Mouse (Mus musculus) left cerebral cortex, postnatal 25 days (tissue): ENCODE measurements around the gene Med10. TPM values are rescaled to one million over a fixed set of nuclear protein-coding genes. Genes with fewer than 3 reads are reported as not detected.

Experiments
- DNase-seq, 2 experiments: peaks; one replicate each; pipeline ENCODE4 v3.0.0; 2022; ENCODE audit warnings: low spot score in 2 of 2, mixed read lengths in 1 of 2
- intact Hi-C: fragments of 180-260 bp; cut with DNase I; formaldehyde crosslinking; loops from one replicate; pipeline ENCODE4 v1.15.1; 2025
- total RNA-seq, 2 experiments: library from RNA; stranded (reverse); gene quantifications; 2 replicates each; pipeline ENCODE4 v1.2.3; 2021

Med10 gene
- 10 to 100 TPM; 44.7 to 50.8 TPM for total RNA-seq

DNA sequence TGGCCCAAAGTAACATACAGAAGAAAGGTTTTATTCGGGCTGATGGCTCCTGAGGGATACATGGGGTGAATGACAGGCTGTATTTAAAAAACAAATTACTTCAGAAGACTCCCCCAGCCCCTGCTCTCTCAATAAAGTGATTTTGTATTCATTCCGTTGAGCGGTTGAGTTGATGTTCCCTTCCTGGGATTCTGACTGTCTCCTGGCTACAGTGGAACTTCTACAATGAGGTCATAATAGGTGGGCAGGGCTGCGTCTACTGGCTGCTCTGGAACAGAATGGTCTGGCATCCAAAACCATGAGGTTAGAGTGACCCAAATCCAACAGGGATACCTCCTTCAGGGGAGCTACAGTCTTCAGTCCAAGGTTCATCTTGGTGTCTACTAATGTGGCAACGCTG, at the start of gene Med10:
Gene Med10, plus strand, starts transcription at position 301 of the 400 bp plus-strand sequence.
- no peak for DNase-seq
- intact Hi-C loops, result no loop called here

DNA sequence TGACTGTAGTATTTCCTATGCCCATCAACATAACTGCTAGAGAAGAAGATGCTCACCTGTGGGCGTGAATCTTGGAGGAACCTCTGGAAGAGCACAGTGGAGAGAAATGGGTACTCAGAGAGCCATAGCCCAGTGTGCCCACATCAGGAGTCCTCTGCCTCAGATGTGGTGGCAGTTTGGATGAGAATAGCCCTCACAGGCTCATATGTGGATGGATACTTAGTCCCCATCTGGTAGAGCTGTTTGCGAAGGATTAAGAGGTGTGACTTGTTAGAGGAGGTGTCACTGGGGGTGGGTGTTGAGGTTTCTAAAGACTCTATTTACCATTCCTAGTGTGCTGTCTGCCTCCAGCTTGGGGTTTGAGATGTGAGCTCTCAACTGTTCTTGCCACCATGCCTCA, 49.3 kb upstream of the Med10 start:
- DNase-seq, result peak in 1 of 2 experiments; percentile 68
- intact Hi-C loops, result no loop called here

DNA sequence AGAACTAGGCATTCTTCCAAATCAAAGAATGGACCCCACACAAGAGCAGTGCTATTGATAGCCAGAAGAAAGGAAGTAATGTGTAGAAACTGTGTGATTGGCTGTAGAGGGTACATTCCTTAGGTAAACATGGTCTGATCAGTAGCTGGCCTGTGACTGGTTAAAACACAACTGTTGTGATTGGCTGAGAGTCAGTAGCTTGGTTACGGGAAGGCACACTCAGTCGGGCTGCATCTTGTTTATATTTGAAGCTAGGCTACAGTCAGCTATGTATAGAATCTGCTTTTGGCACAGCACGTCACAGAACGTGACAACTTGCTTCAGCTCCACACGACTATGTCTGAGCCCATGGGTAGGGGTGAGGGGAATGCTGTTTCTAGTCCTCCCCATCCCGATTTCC, 43.2 kb upstream of the Med10 start:
- intact Hi-C loops, result no loop called here
- DNase-seq, result peak; percentile 39 to 80

DNA sequence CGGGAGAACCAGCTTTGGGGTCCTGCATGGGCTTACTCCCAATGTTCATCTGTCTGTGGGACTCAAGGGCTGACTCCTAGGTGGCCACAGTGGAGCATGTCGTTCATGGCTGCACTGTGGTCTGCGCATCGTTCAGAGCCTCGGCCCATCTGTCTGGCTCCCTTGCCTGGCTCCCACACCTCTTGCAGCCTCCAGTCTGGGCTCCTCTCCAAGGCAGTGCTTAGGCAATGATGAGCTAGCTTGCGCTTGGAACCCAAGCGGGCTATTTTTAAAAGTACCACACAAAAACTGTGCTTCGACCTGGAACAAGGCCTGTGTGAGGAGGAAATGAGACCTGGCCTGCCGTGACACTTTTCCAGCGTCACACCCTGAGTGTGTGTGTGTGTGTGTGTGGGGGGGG, 40.8 kb upstream of the Med10 start:
- intact Hi-C loops, result loop anchor here (1.0 kb wide), 2 partner anchors 17 to 20 kb away; no protein-coding TSS in a partner anchor
- DNase-seq, result peak; percentile 76 to 97

DNA sequence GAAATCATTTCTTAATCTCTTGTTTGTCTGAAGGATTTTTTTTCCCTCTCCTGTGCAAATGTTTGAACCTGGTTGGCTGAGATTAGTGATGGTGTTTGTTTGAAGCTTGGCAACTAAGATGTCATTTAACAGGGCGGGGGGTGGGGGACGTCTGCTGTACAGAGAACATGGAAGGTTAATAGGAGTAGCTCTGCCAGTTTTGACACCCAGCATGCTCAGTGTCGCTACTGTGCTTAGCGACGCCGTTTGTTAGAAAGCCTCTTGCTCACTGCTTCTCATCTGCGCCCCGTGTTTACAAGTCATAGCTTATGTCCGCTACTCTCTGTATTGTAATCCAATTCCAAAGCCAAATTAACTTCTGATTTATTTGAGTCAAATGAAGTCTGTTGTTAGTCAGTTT, 37.5 kb upstream of the Med10 start:
- no peak for DNase-seq
- intact Hi-C loops, result no loop called here

DNA sequence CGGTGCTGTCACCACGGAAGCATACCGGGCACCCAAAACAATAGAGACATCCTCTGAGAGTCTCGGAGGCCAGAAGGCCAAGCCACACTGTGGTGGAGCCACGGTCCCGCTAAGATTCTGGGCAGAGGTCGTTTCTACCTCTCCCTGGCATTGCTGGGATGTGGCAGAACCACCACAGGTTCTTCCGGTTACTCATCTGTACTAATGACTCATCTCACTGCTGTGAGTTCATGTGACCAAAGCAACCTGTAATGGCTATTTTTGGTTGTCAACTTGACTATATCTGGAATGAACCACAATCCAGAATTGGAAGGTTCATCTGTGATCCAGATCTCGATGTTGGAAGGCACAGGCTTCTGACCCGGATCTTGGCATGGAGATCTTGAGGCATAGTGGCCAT, 34.0 kb upstream of the Med10 start:
- intact Hi-C loops, result no loop called here
- no peak for DNase-seq

DNA sequence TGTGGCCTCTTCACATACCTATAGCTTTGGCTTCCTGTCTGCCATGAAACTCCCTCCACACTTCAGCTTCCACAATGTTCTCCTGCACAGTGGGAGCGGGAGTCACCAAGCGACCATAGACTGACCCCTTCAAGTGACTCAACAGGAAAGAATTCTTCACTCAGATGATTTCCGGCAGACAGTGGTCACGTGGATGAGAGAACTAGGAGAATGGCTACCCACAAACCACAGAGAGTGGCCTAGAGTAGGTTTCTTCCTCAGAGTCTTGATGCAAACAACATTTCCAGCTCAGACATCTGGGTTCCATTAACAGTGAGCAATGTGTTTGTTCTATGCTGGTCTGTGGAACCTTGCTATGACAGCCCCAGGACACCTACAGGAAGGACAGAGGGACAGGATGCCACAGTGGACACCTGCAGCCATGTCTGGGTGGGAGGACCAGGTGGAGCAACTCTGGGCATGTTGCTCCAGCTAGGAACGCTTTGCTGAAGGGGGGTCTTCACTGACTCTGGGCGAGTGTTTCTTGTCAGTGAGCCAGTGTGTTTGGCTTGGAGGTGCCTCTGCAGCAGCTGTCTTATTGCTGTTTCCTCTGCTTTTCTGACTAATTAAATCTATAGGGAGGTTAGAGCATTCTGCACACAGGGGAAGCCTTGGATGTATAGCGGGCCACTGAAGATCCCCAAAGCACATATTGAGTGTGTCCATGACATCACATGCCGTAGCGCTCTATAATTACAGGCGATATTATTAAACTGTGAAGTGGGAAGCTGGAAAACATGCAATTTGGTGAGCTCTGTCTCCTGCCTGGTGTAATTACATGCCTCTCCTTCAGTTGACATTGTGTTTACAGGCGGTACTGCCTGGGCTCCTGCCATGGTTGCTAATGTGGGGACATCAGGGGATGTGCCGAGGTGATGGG, 31.4 kb upstream of the Med10 start:
- peak in 1 of 2 experiments; percentile 34 for DNase-seq
- intact Hi-C loops, result no loop called here

DNA sequence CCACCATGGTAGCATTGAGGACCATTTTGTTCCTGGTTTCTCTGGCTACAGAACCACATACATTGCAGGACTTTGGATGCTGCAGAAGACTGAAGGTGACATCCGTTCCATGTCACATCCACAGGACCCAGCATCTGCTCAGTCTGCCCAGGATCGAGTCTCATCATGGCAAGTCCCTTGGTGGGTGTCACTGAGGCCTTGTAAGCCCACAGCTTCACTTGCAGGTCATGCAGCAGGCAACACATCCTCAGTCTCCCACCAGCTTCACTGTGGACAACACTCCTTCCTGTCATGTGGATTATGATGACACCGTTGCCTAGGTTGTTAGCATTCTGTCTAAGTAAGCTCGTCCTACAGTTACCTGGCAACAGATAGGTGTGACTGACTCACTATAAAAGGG, 29.8 kb upstream of the Med10 start:
- DNase-seq, result no peak
- intact Hi-C loops, result no loop called here

DNA sequence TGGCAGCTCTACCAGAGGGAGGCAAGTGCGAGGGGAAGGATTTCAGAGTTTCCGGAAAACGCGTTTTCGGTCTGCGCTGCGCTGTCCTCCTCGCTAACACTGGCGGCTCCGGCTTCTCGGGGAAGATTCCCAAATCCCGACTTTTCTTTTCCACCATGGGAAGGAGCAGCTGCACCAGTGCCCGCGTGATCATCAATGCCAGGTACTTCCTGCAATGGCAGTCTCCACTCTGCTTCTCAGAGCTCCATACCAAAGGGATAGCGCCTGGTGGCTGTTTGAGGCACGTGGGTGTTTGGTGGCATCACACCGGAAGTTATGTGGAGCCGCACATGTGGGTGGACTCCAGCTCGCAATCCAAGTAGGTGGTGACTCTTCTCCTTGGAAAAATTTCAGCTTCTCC, 24.0 kb upstream of the Med10 start:
- intact Hi-C loops, result loop anchor here (1.0 kb wide), 2 partner anchors 17 to 38 kb away; no protein-coding TSS in a partner anchor

DNA sequence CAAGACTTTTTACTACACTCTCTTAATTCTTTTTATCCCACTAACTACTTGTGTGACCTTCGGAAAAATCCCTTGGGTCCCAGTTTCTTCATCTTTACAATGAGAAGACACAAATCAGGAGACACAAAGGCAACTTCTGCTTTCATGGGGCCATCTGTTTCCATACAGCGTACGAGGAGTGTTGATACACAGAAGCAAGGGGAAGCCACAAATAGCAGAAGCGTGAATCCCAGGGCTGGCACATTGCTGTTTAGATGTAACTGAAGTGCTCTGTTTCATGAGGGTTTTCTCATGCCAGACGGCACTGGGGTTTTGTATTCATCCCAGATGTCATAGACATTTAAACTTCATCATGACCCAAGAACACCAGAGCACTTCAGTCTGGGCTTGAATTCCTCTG, 13.5 kb upstream of the Med10 start:
- no peak for DNase-seq
- intact Hi-C loops, result no loop called here

More for the DNA sequence above, 24.0 kb upstream of the Med10 start:
- peak; percentile 78 to 96 for DNase-seq

DNA sequence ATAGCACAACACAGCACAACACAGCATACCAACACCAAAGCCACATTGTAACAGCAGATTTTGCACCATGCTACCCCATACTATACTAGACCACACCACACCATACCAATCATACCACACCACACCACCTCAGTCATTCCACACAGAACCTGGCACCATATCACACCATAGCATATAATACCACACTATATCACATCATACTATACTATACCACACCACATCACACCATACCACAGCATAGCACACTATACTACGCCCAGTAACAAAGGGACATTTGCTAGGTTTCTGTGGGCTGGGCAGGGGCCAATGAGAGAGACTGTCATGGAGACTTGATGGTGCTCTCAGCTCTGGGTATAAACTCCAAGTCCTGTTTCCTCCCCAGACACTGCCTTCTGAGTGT, 10.4 kb upstream of the Med10 start:
- intact Hi-C loops, result no loop called here
- DNase-seq, result no peak

DNA sequence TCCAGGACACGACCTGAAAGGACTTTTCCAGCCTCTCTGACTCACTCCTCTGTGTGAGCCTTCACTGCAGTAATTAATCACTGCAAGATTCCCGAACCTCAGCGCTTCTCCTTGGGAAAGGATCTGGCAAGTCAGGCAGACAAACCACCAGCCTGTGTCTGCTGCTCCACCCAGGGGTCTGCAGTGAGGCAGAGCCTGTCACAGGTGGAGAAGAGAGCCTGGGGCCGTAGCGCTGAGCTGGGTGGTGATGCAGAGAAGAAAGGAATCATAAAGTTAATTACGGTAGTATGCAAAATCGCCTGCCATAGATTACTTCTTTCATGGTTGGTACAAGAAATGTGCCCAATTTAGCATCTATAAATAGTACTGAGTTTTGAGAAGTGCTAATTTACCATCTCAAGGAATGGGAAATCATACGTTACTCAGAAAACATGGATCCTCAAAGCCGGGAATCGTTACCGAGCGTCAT, 9.6 kb upstream of the Med10 start:
- intact Hi-C loops, result no loop called here

DNA sequence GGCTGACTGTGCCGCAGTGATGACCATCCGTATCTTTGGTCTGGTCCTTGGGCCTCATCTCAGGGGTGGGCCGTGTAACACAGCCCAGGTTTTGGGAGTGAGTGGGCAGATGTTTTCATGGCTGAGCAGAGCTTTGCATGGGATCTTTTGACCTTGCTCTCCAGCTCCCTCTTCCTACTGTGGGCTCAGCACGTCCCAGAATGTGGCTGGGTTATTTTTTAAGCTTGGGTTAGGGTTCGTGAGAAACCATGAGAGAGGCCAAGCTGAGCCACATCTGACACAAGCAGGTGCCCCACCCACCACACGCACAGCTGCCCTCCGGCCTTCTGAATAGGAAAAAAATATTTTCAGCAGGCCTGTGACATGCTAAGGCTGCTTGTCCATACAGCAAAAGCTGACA, 7.4 kb upstream of the Med10 start:
- intact Hi-C loops, result no loop called here
- DNase-seq, result no peak

More for the DNA sequence above, 9.6 kb upstream of the Med10 start:
- DNase-seq, result peak; percentile 24 to 42

DNA sequence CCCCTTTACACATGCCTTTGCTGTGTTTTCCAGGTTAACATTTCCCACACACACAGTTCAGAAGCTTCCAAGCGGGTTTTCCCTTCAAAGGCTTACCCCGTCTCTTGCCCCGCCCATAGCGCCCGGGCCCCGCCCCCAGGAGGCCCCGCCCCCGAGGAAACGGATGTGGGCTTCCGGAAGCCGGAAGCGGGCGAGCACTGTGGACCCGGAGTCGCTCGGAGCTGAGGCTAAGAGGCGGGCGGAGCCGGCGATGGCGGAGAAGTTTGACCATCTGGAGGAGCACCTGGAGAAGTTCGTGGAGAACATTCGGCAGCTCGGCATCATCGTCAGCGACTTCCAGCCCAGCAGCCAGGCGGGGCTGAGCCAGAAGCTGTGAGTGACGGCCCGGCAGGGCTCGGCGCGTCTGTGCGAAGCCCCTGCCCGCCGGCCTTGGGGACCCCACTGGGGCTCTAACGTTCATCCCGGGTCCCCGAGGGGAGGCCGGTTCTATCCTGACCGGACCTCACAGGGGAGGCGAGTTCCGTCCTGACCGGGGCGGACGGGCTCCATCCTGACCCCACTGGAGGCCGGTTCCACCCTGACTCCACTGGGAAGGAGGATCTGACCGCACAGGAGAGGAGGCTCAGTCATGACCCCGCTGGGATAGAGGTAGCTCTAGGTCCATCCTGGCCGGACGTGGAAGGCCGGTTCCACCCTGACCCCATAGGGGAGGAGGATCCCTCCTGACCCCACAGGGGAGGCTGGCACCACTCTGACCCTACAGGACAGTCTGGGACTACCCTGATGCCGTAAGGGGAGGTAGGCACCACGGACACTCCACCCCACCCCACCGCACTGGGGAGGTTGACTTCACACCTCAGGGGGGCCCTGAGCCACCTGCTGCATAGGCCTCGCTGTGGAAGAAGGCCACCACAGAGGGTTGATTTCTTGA, 7.8 kb downstream of the Med10 start:
- peak; percentile 77 to 86 for DNase-seq
- intact Hi-C loops, result loop anchor here (1.0 kb wide), 1 partner anchor 71 kb away; the partner anchor contains the start of gene Ube2ql1

DNA sequence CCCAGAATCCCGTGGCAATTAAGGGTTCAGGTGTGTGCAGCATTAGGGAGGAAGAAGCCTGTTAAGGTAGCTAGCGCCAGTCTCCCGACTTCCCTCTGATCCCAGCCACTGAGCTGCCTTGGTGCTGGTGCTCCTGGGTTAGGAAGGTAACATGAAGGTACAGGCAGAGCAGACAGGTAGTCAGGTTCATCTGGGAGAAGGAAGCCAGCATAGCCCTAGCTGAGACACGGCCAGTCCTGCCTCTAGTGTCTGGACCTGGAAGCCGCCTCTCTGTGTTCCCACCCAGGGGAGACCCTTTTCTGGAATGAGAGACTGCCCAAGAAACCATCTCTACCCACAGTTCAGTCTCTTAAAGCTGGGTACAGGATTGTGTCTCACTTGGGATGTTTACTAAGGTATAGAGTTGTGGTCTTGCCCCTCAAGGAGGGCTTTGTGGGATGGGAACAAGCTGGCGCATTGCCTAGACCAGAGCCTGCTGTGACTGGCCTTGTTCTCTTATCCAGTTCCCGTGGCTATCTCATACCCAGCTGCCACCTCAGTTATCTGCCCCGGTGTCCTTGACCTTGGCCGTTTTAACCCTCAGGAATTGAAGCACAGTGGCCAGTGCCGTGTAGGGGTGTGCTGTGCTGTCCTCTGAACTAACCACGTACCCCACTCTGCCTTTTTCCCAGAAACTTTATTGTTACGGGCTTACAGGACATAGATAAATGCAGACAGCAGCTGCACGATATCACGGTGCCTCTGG, 8.9 kb downstream of the Med10 start:
- intact Hi-C loops, result no loop called here
- DNase-seq, result no peak

DNA sequence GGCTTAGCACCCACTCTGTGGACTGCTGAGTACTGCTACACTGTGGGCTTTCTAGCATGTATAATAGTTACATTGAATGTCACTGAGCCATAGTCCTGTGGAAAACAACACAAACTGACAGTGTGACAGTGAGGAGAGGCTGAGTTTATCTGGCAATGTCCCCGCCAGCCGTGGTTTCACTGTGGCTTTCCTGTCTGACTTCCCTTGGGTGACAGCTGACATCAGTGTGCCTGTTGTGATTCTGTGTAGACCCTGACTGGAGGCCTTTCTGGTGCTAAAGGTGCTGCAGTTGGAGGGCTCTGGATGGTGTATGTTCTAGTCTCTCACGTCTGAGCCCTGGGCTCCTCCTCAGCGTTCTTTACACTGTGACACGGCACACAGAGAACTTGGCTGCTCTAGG, 11.7 kb downstream of the Med10 start:
- intact Hi-C loops, result no loop called here
- no peak for DNase-seq

DNA sequence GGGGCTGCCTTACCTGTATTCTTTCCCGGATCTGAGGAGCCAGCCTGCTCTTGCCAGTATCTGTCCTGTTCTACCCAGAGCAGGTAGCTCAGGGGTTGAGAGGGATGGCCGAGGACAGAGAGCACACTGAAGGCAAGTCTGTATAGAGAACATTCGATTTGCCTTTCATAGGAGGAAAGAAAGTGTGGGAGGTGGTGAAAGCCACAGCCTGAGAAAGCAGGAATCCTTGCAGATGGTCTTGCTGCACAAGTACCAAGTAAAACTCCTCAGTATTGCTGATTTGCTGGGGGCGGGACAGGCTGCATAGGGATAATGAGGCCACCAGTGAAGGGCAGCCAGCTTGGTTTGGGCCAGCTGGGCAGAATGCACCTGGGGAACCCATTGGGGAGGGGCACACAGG, 16.1 kb downstream of the Med10 start:
- intact Hi-C loops, result no loop called here
- peak in 1 of 2 experiments; percentile 58 for DNase-seq

DNA sequence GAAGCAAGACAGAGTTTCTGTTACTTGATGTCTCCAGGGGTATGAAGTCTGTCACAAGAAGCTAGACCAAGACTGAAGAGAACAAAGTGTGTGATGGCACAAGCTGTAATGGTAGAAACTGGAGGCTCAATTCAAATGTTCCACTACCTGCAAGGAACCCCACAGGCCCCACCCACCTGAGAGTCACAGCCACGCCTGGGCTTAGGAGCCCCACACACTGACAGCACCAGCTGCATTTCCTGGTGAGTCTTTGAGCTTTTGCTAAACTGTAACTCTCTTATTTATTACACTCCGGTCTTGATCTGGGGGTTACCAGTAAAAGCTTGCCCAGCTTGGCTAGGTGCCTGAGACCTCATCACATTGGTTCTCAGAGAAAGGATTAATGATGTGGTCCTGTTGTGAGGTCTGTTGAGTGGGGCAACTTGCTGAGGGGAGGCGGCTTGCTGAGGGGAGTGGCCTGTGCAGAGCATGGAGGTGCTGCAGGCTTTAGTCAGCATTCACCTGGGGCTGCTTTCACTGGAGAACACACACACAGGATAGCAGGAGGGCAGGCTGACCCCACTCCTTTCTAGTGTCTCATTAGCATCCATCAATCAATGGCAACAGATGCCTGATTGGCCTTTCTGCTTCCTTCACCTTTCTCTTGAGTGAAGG, 19.1 kb downstream of the Med10 start:
- DNase-seq, result no peak
- intact Hi-C loops, result no loop called here
